Mouse (Mus musculus): Measurements from ENCODE around the gene Hoxa6. TPM values are rescaled to one million over a fixed set of nuclear protein-coding genes. Genes with fewer than 3 reads are reported as not detected.

Hoxa6 gene
- total and polyA plus RNA-seq, 3 experiments, result not detected

DNA sequence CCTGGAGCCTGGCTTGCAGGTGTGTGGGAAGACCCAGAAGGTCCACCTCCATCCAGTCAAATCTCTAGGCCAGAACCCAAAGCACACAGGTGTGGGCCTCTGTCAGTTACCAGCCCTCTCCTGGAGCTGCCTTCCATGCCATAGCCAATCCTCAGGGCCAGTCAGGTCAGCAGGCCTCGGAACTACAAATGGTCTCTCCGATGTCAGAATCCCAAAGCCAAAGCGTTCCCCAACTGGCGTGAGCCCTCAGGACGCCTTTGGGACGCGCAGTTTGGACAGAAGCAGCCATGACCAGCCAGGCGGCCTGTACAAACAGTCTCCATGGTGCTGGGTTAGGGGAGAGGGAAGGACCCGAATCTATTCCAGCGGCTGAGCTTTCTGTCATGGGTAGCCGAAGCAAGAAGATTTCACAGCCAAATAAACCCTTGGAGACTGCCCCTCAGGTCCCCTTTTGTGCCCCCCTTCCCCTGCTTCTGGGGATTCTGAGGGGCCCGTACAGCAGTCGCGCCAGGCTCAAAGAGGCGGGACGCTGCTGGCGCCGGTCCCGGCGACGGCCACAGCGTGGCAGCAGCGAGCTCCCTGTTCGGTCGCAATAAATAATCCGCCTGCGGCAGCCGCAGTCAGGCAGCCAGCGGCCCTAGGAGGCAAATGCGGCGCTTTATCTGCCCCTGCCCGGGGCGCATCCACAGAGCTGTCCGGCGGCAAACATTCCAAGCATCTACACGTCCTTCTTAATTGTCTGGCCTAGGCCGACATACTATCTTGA is 2.8 kb upstream of the Hoxa6 start:
- Histone ChIP-seq H3K36me3 (ENCODE audit: control insufficient read depth in 1 of 2, insufficient read depth in 2 of 2, low read length in 2 of 2) (no peaks in the 10 kb centered on the region), H3K27me3 (ENCODE audit: control insufficient read depth in 1 of 2, insufficient read depth in 2 of 2, low read length in 2 of 2) (no peaks in the 10 kb centered on the region), H3K27ac (ENCODE audit: control insufficient read depth, low read depth, low read length) (no peak overlapping the region), H3K79me2 (ENCODE audit: control insufficient read depth, insufficient read depth, low read length, poor library complexity) (no peaks in the 10 kb centered on the region), H3K9ac (ENCODE audit: control insufficient read depth, low read depth, low read length, poor library complexity, severe bottlenecking) (no peak overlapping the region), H3K4me3 (ENCODE audit: control insufficient read depth in 1 of 2, insufficient read depth in 1 of 2, low read depth in 2 of 2, low read length in 2 of 2) (no peak overlapping the region), H3K4me1 (ENCODE audit: control insufficient read depth in 1 of 2, insufficient read depth in 2 of 2, low read length in 2 of 2) (no peaks in the 10 kb centered on the region), H3K9me3 (replicated peaks; ENCODE audit: insufficient read depth, low read length) (no peaks in the 10 kb centered on the region)
- TF ChIP-seq TAL1 (IDR thresholded peaks at IDR 0.05; ENCODE audit: low read length) (no peak), MYB (IDR thresholded peaks at IDR 0.05; ENCODE audit: low read depth, low read length) (no peak), TBP (IDR thresholded peaks at IDR 0.05; ENCODE audit: low read depth, low read length) (no peak), CHD2 (IDR thresholded peaks at IDR 0.05; ENCODE audit: low read length) (no peak), RAD21 (IDR thresholded peaks at IDR 0.05; ENCODE audit: low read depth, low read length) (no peak), ZKSCAN1 (IDR thresholded peaks at IDR 0.05; ENCODE audit: low read depth, low read length) (no peak), MEF2A (IDR thresholded peaks at IDR 0.05; ENCODE audit: extremely low read depth, insufficient replicate concordance, low read depth, low read length, poor library complexity, severe bottlenecking) (no peak)
- DNase-seq (ENCODE audit: low read depth, low spot score), result no peak

DNA sequence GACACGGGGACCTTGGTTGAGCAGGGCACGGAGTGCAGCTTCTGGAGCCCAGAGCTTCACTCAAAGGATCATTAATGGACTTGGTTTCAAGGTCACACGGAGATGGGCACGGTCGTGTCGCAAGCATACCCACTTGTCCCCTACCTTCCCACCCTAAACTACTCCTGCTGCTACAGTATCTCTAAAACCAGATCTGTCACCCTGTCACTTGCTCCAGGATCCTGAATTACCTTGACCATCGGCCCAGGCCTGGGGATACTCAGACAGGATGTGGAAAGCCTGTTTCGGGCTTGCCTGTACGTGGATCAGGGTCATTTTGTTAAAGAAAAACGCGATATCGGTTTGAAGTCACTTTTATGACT is 1.1 kb upstream of the Hoxa6 start:
- no peak for DNase-seq (ENCODE audit: low read depth, low spot score)
- Histone ChIP-seq H3K4me3 (ENCODE audit: control insufficient read depth in 1 of 2, insufficient read depth in 1 of 2, low read depth in 2 of 2, low read length in 2 of 2) (no peak overlapping the region), H3K36me3 (ENCODE audit: control insufficient read depth in 1 of 2, insufficient read depth in 2 of 2, low read length in 2 of 2) (no peaks in the 10 kb centered on the region), H3K4me1 (ENCODE audit: control insufficient read depth in 1 of 2, insufficient read depth in 2 of 2, low read length in 2 of 2) (no peaks in the 10 kb centered on the region), H3K27me3 (ENCODE audit: control insufficient read depth in 1 of 2, insufficient read depth in 2 of 2, low read length in 2 of 2) (no peaks in the 10 kb centered on the region), H3K9me3 (replicated peaks; ENCODE audit: insufficient read depth, low read length) (no peaks in the 10 kb centered on the region), H3K9ac (ENCODE audit: control insufficient read depth, low read depth, low read length, poor library complexity, severe bottlenecking) (no peak overlapping the region), H3K79me2 (ENCODE audit: control insufficient read depth, insufficient read depth, low read length, poor library complexity) (no peaks in the 10 kb centered on the region), H3K27ac (ENCODE audit: control insufficient read depth, low read depth, low read length) (no peak overlapping the region)
- TF ChIP-seq KAT2A (conservative IDR thresholded peaks at IDR 0.05; ENCODE audit: low read depth, low read length) (no peak), BHLHE40 (IDR thresholded peaks at IDR 0.05; ENCODE audit: borderline replicate concordance, low read depth, low read length) (no peak), CHD1 (IDR thresholded peaks at IDR 0.05; ENCODE audit: low read depth, low read length) (no peak), EP300 (IDR thresholded peaks at IDR 0.05; ENCODE audit: low read depth in 1 of 2, low read length in 2 of 2) (no peak), TCF12 (IDR thresholded peaks at IDR 0.05; ENCODE audit: low read depth, low read length) (no peak), RAD21 (IDR thresholded peaks at IDR 0.05; ENCODE audit: low read depth, low read length) (no peak), NRF1 (IDR thresholded peaks at IDR 0.05; ENCODE audit: insufficient read depth, low read depth, low read length, poor library complexity, severe bottlenecking) (no peak), ZKSCAN1 (IDR thresholded peaks at IDR 0.05; ENCODE audit: low read depth, low read length) (no peak), HCFC1 (IDR thresholded peaks at IDR 0.05; ENCODE audit: low read depth, low read length) (no peak)

Measured in MEL (cell line).